Mouse (Mus musculus) olfactory bulb, adult 2 months (tissue): ENCODE data around the gene Rtel1. TPM values are rescaled to one million over a fixed set of nuclear protein-coding genes. Genes with fewer than 3 reads are reported as not detected.

ENCODE experiments used
- H3K27ac ChIP-seq: fragments of 200-500 bp; 2 replicates; pipeline ENCODE4 v1.5.1; 2012; ENCODE audit warnings: low read depth, low read length; ENCODE audit not compliant: insufficient read depth
- H3K4me1 ChIP-seq: fragments of 200-500 bp; 2 replicates; pipeline ENCODE4 v1.6.1; 2012; ENCODE audit warnings: low read length; ENCODE audit not compliant: control insufficient read depth, insufficient read depth
- H3K4me3 ChIP-seq: fragments of 200-500 bp; 2 replicates; pipeline ENCODE4 v1.5.1; 2012; ENCODE audit warnings: mild to moderate bottlenecking, low read depth, low read length, moderate library complexity; ENCODE audit not compliant: insufficient read depth
- CTCF ChIP-seq: fragments of 200-500 bp; IDR thresholded peaks from 2 replicates; pipeline ENCODE4 v1.5.1; 2012; ENCODE audit warnings: low read depth, mild to moderate bottlenecking, low read length, moderate library complexity; ENCODE audit not compliant: insufficient read depth
- POLR2A ChIP-seq: fragments of 200-500 bp; IDR thresholded peaks from 2 replicates; pipeline ENCODE4 v1.6.1; 2012; ENCODE audit warnings: mild to moderate bottlenecking, low read depth, low read length, moderate library complexity; ENCODE audit not compliant: insufficient read depth
- WGBS: fragments of 180-500 bp; shearing (Covaris S2); methylation state at CpG from one replicate; pipeline ENCODE4 v1.1.7; 2018; 5-methylcytosine and 5-hydroxymethylcytosine counted together
- polyA plus RNA-seq: library from polyadenylated mRNA; stranded (reverse); fragments of >200 nt; gene quantifications from 2 replicates; pipeline ENCODE4 v1.2.4, GENCODE M21; 2012; ENCODE audit warnings: low replicate concordance; ENCODE audit not compliant: missing spikeins, insufficient read depth, insufficient read length

Rtel1 gene
- polyA plus RNA-seq, 1 experiment: not detected

GRCm38 (mm10) chr2:181391541-181391940, 72.0 kb downstream of the Rtel1 start:
- Histone ChIP-seq H3K27ac (no peak overlapping the region), H3K4me3 (no peak overlapping the region), H3K4me1 (no peaks in the 10 kb centered on the region)
- WGBS: 59% methylated on average over 2 of the region's 2 CpGs
- TF ChIP-seq CTCF (no peak), POLR2A (no peak)

- TF ChIP-seq CTCF (peak; percentile 55), POLR2A (no peak)
- 30% methylated on average over 4 of the region's 4 CpGs for WGBS
- H3K4me3 ChIP-seq: no peak overlapping the region
- H3K27ac ChIP-seq: no peak overlapping the region
- no peaks in the 10 kb centered on the region for H3K4me1 ChIP-seq
Measured at GRCm38 (mm10) chr2:181392600-181393213, 73.2 kb downstream of the Rtel1 start.

GRCm38 (mm10) chr2:181394086-181394485, 74.5 kb downstream of the Rtel1 start:
- no peaks in the 10 kb centered on the region for H3K4me1 ChIP-seq
- TF ChIP-seq POLR2A (no peak), CTCF (no peak)
- H3K4me3 ChIP-seq: no peak overlapping the region
- no peak overlapping the region for H3K27ac ChIP-seq
- WGBS: 96% methylated on average over 3 of the region's 3 CpGs

- TF ChIP-seq POLR2A (no peak), CTCF (no peak)
- Histone ChIP-seq H3K4me1 (no peaks in the 10 kb centered on the region), H3K27ac (no peak overlapping the region), H3K4me3 (no peak overlapping the region)
- 31% methylated on average over 5 of the region's 5 CpGs for WGBS
Measured at GRCm38 (mm10) chr2:181397207-181397761, 77.7 kb downstream of the Rtel1 start.

- WGBS: 42% methylated on average over 1 of the region's 1 CpGs
- H3K4me3 ChIP-seq: no peak overlapping the region
- no peaks in the 10 kb centered on the region for H3K4me1 ChIP-seq
- TF ChIP-seq POLR2A (no peak), CTCF (no peak)
- H3K27ac ChIP-seq: no peak overlapping the region
Measured at GRCm38 (mm10) chr2:181401497-181401896, 82.0 kb downstream of the Rtel1 start.

GRCm38 (mm10) chr2:181403722-181404121, 84.2 kb downstream of the Rtel1 start:
- Histone ChIP-seq H3K4me3 (no peak overlapping the region), H3K27ac (no peak overlapping the region), H3K4me1 (no peaks in the 10 kb centered on the region)
- no peak for TF ChIP-seq CTCF
- TF ChIP-seq POLR2A: no peak
- 93% methylated on average over 3 of the region's 3 CpGs for WGBS

Other genes starting within 250 kb of the Rtel1 start
- 209 TPM in 1 of 2 replicates, not detected in the other for gene Kcnq2, start 184.4 kb upstream of the Rtel1 start, polyA plus RNA-seq
- gene Eef1a2, start 162.7 kb upstream of the Rtel1 start, polyA plus RNA-seq: 147 TPM in 1 of 2 replicates, not detected in the other
- gene Ppdpf, start 132.5 kb upstream of the Rtel1 start, polyA plus RNA-seq: not detected in 2 replicates
- not detected in 2 replicates for gene Ptk6, start 117.0 kb upstream of the Rtel1 start, polyA plus RNA-seq
- not detected in 2 replicates for gene Srms, start 106.6 kb upstream of the Rtel1 start, polyA plus RNA-seq
- not detected in 2 replicates for gene Fndc11, start 99.7 kb upstream of the Rtel1 start, polyA plus RNA-seq
- gene Helz2, start 77.7 kb upstream of the Rtel1 start, polyA plus RNA-seq: not detected in 2 replicates
- gene Gmeb2, start 31.7 kb upstream of the Rtel1 start, polyA plus RNA-seq: not detected in 2 replicates
- gene Stmn3, start 5.2 kb upstream of the Rtel1 start, polyA plus RNA-seq: not detected in 2 replicates
- 445 TPM in 1 of 2 replicates, not detected in the other for gene Zgpat, start 45.2 kb downstream of the Rtel1 start, polyA plus RNA-seq
- gene Arfrp1, start 45.7 kb downstream of the Rtel1 start, polyA plus RNA-seq: not detected in 2 replicates
- gene Lime1, start 60.3 kb downstream of the Rtel1 start, polyA plus RNA-seq: not detected in 2 replicates
- not detected in 2 replicates for gene Zbtb46, start 139.7 kb downstream of the Rtel1 start, polyA plus RNA-seq
- not detected in 2 replicates for gene Abhd16b, start 173.5 kb downstream of the Rtel1 start, polyA plus RNA-seq
- gene Tpd52l2, start 177.4 kb downstream of the Rtel1 start, polyA plus RNA-seq: 317 TPM in 1 of 2 replicates, not detected in the other
- gene Dnajc5, start 200.7 kb downstream of the Rtel1 start, polyA plus RNA-seq: 347 and 447 TPM in 2 replicates